Comparison of ENCODE assay signal across 14 mouse cellular contexts in genomic region chr2:155585486-155585885, GRCm38 (mm10). TPM values are rescaled to one million over a fixed set of nuclear protein-coding genes. Genes with fewer than 3 reads are reported as not detected.
DNase-seq lines count a peak whose midpoint lies in the region; ATAC-seq lines count a peak whose summit lies in the region.
"Had no signal": no experiment of that assay in that cellular context is flagged by ENCODE, and none has a peak within 500 bp of the region (broad histone marks: within the 10 kb centered on the region; RNA-seq: fewer than 3 reads in every experiment).

No protein-coding gene starts in this region.

- no peaks in the 10 kb centered on the region for H3K36me3 ChIP-seq in intestine, embryonic 16.5 days (ENCODE audit: control insufficient read depth, insufficient read depth, low read length)
- no peaks in the 10 kb centered on the region for H3K36me3 ChIP-seq in lung, embryonic 16.5 days (ENCODE audit: control insufficient read depth, insufficient read depth, low read length)
- H3K36me3 ChIP-seq: hindbrain, embryonic 12.5 days had no signal

- no peaks in the 10 kb centered on the region for H3K9me3 ChIP-seq in intestine, embryonic 16.5 days (ENCODE audit: control insufficient read depth, low read length)
- no peaks in the 10 kb centered on the region for H3K9me3 ChIP-seq in lung, embryonic 16.5 days (ENCODE audit: control insufficient read depth, low read length)
- H3K9me3 ChIP-seq: G1E; hindbrain, embryonic 12.5 days had no signal

- DNase-seq in retina, postnatal 1 day, result peak; percentile 8
- no peak for DNase-seq in retina, embryonic 14.5 days (ENCODE audit: low spot score)
- DNase-seq in urinary bladder, adult 2 months (ENCODE audit: low spot score), result no peak
- no peak for DNase-seq in heart, postnatal 36 days
- no peak for DNase-seq in spleen, postnatal 36 days (ENCODE audit: low spot score in 2 of 2)
- no peak for DNase-seq in cerebellum, adult 11 months
- DNase-seq: cerebellum, postnatal 36 days; layer of hippocampus, adult 9-11 months; thymus, postnatal 14 days had no signal

- no peak overlapping the region for H3K4me2 ChIP-seq in intestine, embryonic 16.5 days (ENCODE audit: low read depth, low read length)
- H3K4me2 ChIP-seq in lung, embryonic 16.5 days (ENCODE audit: low read depth, low read length), result 0 out of 2 replicates have a peak overlapping the region, but pooled peaks have one; percentile 16
- H3K4me2 ChIP-seq: hindbrain, embryonic 12.5 days had no signal

- H3K27me3 ChIP-seq in intestine, embryonic 16.5 days (replicated peaks; ENCODE audit: control insufficient read depth, insufficient read depth, low read length), result no peaks in the 10 kb centered on the region
- H3K27me3 ChIP-seq in lung, embryonic 16.5 days (ENCODE audit: control insufficient read depth, insufficient read depth, low read depth, low read length), result no peaks in the 10 kb centered on the region
- H3K27me3 ChIP-seq: hindbrain, embryonic 12.5 days had no signal

- no peak overlapping the region for H3K9ac ChIP-seq in intestine, embryonic 16.5 days (ENCODE audit: low read depth, low read length)
- H3K9ac ChIP-seq in lung, embryonic 16.5 days (ENCODE audit: low read length), result no peak overlapping the region
- H3K9ac ChIP-seq: hindbrain, embryonic 12.5 days had no signal

- peaks cover 4% of the 10 kb centered on the region; the same call in 1 of the 2 replicates for H3K4me1 ChIP-seq in intestine, embryonic 16.5 days (ENCODE audit: control insufficient read depth, insufficient read depth, low read length)
- peaks cover 8% of the 10 kb centered on the region for H3K4me1 ChIP-seq in lung, embryonic 16.5 days (replicated peaks; ENCODE audit: control insufficient read depth, insufficient read depth, low read length)
- H3K4me1 ChIP-seq: hindbrain, embryonic 12.5 days had no signal

- ATAC-seq in intestine, embryonic 16.5 days, result peak; percentile 28
- peak; percentile 87 for ATAC-seq in lung, embryonic 16.5 days (ENCODE audit: low read depth)

- 64% methylated on average over 10 of the region's 10 CpGs for WGBS in intestine, embryonic 16.5 days
- WGBS in lung, embryonic 16.5 days, result 44% methylated on average over 10 of the region's 10 CpGs

- H3K4me3 ChIP-seq in intestine, embryonic 16.5 days (ENCODE audit: low read length), result no peak overlapping the region
- no peak overlapping the region for H3K4me3 ChIP-seq in lung, embryonic 16.5 days (ENCODE audit: low read length)
- H3K4me3 ChIP-seq: hindbrain, embryonic 12.5 days had no signal

- intact Hi-C loops in heart, postnatal 36 days (cut with DNase I), result no loop called here

- no peak overlapping the region for H3K27ac ChIP-seq in intestine, embryonic 16.5 days (ENCODE audit: low read length)
- 0 out of 2 replicates have a peak overlapping the region, but pooled peaks have one; percentile 2 for H3K27ac ChIP-seq in lung, embryonic 16.5 days (ENCODE audit: low read length)
- H3K27ac ChIP-seq: hindbrain, embryonic 12.5 days; macrophage had no signal

RNA-seq across cellular contexts. Expression of gene Gss, which starts 7.1 kb away (rescaled TPM):
- 143 and 158 TPM in 2 replicates for polyA plus RNA-seq in intestine, embryonic 16.5 days (2015; fragmentation: Nextera tagmentation; extraction: Ambion mirVana)
- polyA plus RNA-seq in lung, embryonic 16.5 days (2015; fragmentation: Nextera tagmentation; extraction: Ambion mirVana), result 27.7 and 32.0 TPM in 2 replicates
- polyA plus RNA-seq in urinary bladder, adult 2 months (2012; rRNA removed), result 15.4 and 17.5 TPM in 2 replicates
- 10 to 100 TPM; 14.8 to 16.9 TPM for total RNA-seq in heart, postnatal 36 days (2021)

RNA-seq across cellular contexts. Expression of gene Myh7b, which starts 25.5 kb away (rescaled TPM):
- 0.77 and 1.3 TPM in 2 replicates for polyA plus RNA-seq in intestine, embryonic 16.5 days (2015; fragmentation: Nextera tagmentation; extraction: Ambion mirVana)
- polyA plus RNA-seq in lung, embryonic 16.5 days (2015; fragmentation: Nextera tagmentation; extraction: Ambion mirVana), result 0.18 and 0.75 TPM in 2 replicates
- polyA plus RNA-seq in urinary bladder, adult 2 months (2012; rRNA removed), result 0.01 TPM in 1 of 2 replicates, not detected in the other
- 10 to 100 TPM; 25.3 to 30.2 TPM for total RNA-seq in heart, postnatal 36 days (2021)
- polyA plus RNA-seq: macrophage had no signal
